Mouse (Mus musculus) adrenal gland, postnatal 25 days (tissue): ENCODE measurements at regions not wholly inside any gene's neighbourhood (a gene's known extent, or its start where the extent isn't known, plus 50 kb on each side); places are given as distances from the start of the nearest gene placed in this dataset.

Experiments
- DNase-seq: peaks from one replicate; pipeline ENCODE4 v3.0.0; 2021; ENCODE audit warnings: mixed read lengths

GRCm38 (mm10) chr5:118880546-118880945, 320.1 kb downstream of the Med13l start:
- peak; percentile 45 for DNase-seq

- no peak for DNase-seq
Measured at GRCm38 (mm10) chr5:118881886-118882285, 321.4 kb downstream of the Med13l start.

DNA sequence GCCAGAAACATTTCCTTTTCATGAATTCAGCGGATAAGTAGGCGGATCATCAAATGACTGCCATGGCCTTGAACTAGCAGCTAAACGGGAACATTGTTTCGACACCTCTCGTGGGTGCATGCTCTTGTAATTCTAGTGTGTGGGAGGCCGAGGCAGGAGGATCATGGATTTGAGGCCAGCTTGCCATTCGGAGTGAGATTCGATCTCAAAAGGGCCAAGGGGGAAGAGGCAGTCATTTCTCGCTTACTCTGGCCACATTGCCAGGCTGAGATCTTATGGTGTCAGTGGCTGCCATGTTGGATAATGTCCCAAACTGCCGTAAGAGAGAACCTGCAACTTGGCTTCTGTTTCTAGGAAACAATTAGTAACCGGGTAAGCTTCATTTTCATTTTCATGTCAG, 327.7 kb downstream of the Med13l start:
- DNase-seq, result no peak

GRCm38 (mm10) chr5:118891131-118891530, 330.7 kb downstream of the Med13l start:
- DNase-seq, result no peak

DNA sequence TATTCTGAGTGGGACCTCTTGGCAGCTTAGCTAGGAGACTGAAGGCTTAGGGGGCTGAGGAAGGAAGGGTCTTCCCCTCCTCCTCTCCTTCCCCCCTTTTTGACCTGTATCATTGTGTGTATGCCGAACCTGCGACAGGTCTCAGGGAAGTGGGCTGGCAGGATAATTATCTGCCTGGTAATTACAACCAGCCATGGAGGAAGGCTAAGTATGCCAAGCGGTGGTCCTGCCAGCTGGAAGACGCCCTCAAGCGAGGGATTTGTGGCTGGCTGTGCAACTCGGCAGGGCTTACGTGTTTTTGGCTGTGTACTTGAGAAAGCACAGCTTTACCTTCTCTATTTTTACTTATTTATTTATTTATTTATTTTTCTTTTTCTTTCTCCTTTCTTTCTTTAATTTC, 347.7 kb downstream of the Med13l start:
- DNase-seq, result no peak

GRCm38 (mm10) chr5:118909756-118910155, 349.3 kb downstream of the Med13l start:
- peak; percentile 18 for DNase-seq

DNA sequence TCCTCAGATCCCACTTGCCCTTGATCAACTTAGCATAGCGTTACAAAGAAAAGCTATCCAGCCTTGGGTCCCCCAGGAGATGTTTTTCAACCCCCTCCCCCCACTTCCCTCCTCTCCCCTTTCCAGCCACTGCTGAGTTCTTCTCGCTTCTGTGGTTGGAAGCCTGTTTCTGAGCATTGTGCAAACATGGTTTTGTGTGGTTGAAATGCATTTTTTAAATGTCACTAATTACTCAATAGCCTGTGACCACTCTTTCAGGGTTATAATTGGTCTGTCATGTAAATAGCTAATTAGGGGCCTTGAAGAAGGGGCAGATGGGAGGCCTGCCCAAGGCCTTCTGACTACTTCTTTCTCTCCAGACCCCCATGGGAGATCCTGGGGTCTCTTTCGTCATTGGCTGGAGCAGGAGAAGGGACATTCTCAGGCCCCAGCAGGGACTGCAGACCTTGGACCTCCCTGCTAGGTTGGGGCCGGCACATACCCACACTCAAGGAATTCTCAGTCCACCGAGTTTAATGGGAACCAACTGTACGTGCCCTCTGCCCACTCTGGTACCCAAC, 353.8 kb downstream of the Med13l start:
- DNase-seq, result no peak

GRCm38 (mm10) chr5:118923357-118923756, 362.9 kb downstream of the Med13l start:
- DNase-seq, result no peak

- DNase-seq, result no peak
Measured at GRCm38 (mm10) chr5:118929037-118929436, 368.6 kb downstream of the Med13l start.

- peak; percentile 22 for DNase-seq
Measured at GRCm38 (mm10) chr5:118929990-118930501, 369.6 kb downstream of the Med13l start.

DNA sequence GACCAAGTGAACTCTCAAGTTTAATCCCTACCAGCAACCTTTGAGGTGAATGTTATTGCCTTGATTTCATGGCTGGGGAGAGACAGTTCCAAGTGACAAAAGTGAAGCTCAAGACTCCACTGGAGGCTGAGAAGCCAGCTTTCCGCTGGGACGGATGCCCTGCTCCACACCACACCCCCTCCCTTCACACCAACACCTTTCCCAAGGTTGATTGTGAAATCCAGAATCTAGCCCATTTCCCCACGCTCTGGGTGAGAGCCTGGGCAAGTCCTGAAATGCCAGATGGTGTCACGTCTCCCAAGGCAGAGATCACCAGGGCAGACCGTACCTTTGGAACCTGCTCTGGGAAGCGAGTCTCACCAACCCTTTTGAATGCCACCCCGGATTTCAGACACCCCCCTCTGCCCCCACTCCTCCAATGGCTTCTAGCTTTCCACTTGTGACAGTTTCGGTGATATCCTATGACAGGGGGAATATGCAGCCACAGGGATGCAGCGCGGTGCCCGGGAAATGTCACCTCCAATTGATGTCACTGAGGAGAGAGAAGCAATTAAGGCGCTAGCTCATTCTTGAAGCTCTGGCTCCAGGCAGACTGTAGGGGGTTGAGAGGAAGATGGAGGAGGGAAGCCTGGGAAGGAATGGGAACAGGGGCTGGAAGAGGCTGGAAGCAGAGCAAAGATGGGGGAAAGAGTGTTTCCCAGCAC, 379.0 kb downstream of the Med13l start:
- DNase-seq, result no peak

GRCm38 (mm10) chr5:118944256-118944655, 383.8 kb downstream of the Med13l start:
- no peak for DNase-seq

DNA sequence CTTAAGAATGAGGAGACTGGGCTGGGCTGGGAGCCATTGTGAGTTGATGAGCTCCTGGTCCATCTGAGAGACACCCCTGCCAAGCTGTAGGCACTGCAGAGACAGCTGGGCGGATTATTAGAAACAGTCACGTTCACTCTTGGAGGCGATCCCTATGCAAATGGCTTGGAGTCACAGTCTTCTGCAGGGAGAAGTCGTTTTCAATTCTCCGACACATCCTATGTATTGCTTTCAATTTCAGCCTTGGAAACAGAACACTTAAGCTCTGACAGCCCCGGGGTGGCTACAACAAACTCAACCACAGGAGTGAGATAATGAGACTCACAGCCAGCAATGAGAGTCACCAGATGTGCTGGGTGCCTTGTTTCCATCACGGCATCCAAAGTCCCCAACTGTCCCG, 385.6 kb downstream of the Med13l start:
- DNase-seq, result no peak

DNA sequence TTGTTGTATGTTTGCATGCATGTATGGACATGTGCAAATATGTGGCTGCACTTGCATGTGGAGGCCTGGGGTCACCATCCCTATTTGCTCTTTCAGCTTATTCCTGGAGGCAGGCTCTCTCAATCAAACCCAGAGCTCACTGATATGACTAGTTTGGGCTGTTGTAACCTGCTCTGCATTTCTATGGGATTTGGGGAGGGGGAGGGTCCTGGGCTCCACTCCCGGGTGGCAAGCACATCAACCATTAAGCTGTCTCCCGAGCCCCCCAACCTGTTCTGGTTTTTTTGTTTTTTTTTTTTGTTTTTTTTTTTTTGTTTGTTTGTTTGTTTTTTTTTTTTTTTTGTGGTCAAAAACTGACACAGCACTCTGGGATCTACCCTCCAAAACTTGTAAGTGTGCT, 386.5 kb downstream of the Med13l start:
- no peak for DNase-seq

DNA sequence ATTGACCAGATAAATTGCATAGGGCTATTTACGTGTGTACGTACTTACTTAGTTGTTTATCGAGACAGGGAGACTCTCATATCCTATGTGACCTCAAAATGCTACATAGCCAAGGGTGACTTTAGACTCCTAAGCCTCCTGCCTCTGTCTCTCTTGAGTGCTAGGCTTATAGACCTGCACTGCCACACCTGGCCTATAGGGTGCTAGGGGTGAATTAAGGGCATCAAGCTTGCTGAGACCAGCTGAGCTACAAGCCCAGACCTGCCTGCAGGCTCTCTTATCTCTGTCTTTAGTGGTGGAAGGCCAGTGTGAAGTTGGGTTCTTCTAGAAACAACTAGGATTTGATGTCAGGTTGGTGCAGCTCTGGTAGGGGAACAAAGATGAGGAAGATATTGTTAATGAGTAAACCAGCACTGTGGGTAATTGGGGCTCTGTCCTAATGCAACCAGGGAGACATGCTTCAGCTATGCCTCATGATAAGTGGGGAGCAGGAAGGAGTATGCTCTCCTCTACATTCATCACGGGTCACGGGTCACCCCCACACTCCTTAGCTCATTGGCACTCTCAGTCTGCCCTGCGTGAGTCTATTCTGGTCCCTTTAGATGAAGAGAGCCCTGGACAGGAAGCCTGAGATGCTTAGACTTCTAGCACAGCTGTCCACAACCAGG, 387.8 kb downstream of the Med13l start:
- no peak for DNase-seq

- peak; percentile 16 for DNase-seq
Measured at GRCm38 (mm10) chr5:118951067-118951466, 390.6 kb downstream of the Med13l start.

GRCm38 (mm10) chr5:118960521-118961001, 400.1 kb downstream of the Med13l start:
- DNase-seq, result peak; percentile 32

DNA sequence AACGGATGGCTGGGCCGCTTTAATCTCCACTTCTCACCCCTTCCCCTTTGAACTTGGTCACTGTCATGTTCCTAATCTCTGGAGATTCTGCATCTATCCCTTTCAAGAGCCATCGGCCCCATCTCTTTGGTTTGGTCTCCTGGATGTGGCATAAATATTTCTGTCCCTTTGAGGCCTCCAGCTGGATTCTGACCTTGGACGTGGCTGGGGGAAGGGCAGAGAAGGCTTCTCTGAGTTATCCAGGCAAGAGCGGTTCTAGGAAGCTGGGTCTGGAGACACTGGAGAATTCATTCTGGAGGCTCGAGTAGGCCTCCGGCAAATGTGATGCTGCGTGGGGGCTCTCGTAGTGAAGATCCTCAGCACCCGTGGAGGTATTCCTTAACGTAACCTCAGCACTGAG, 400.6 kb downstream of the Med13l start:
- peak; percentile 58 for DNase-seq

- DNase-seq, result no peak
Measured at GRCm38 (mm10) chr5:118962152-118962551, 401.7 kb downstream of the Med13l start.

DNA sequence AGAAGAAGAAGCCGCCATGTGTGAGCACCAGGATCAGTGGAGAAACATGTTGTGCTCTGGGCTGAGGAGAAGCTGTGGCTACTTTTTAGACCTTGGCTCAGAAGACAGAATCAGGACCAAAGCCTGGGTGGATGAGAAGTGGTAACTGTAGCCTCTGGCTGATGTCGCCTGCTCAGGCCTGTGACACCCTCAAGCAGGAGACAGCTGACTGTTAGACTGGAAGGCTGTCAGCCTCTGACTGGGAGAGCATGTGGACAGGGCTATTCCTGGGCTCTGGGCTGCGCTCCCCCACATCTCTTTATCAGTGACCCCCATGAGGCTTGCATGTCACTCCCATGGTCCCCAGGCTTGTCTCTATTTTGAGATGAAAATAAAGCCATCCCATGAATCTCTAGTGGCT, 402.5 kb downstream of the Med13l start:
- DNase-seq, result no peak

- DNase-seq, result no peak
Measured at GRCm38 (mm10) chr5:118966901-118967300, 406.4 kb downstream of the Med13l start.

DNA sequence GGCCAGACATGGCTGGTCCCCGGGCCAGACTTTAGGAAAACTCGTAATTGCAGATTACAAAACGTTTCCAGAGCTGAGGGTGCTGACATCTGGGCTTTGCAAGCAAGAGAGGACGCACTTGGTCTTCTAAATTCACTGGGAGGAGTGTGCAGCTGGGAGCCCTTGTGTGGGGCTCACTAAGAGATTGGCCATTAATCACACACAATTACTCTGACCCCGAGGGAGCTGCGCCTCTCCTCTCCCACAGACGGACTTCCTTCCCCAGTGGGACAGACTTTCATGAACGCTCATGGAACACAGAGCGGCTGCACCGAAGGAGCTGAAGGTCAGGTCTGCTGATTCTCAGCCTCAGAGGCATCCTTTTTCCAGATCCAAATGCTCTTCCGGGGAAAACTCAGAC, 407.2 kb downstream of the Med13l start:
- no peak for DNase-seq

- DNase-seq, result no peak
Measured at GRCm38 (mm10) chr5:118975147-118975546, 414.7 kb downstream of the Med13l start.
